Mouse (Mus musculus) limb, embryonic 11.5 days (tissue): ENCODE measurements at regions not wholly inside any gene's neighbourhood (a gene's known extent, or its start where the extent isn't known, plus 50 kb on each side); places are given as distances from the start of the nearest gene placed in this dataset.

Experiments used
- ATAC-seq: fragments of 200-750 bp; cut with Nextera tagmentation; 2 replicates; pipeline ENCODE4 v1.8.0; 2017; ENCODE audit warnings: low read depth; ENCODE audit not compliant: insufficient number of reproducible peaks, low FRiP score, low TSS enrichment
- DNase-seq: peaks from one replicate; pipeline ENCODE4 v3.0.0-alpha.2; 2015; ENCODE audit warnings: low spot score
- H3K27ac ChIP-seq: fragments of 300-500 bp; sonication (generic); replicated peaks from 2 replicates; pipeline ENCODE4 v1.5.1; 2014; ENCODE audit warnings: low read depth, mild to moderate bottlenecking, low read length
- H3K27me3 ChIP-seq: fragments of 300-500 bp; sonication (generic); 2 replicates; pipeline ENCODE4 v1.6.1; 2014; ENCODE audit warnings: mild to moderate bottlenecking, low read length, mixed read lengths; ENCODE audit not compliant: control insufficient read depth, insufficient read depth
- H3K36me3 ChIP-seq: fragments of 300-500 bp; sonication (generic); 2 replicates; pipeline ENCODE4 v1.6.1; 2014; ENCODE audit warnings: mild to moderate bottlenecking, low read length, moderate library complexity, mixed read lengths; ENCODE audit not compliant: control insufficient read depth, insufficient read depth
- H3K4me1 ChIP-seq: fragments of 300-500 bp; sonication (generic); 2 replicates; pipeline ENCODE4 v1.6.1; 2014; ENCODE audit warnings: low read length, mixed read lengths; ENCODE audit not compliant: control insufficient read depth, insufficient read depth
- H3K4me2 ChIP-seq: fragments of 300-500 bp; sonication (generic); 2 replicates; pipeline ENCODE4 v1.6.1; 2014; ENCODE audit warnings: low read depth, mild to moderate bottlenecking, moderate library complexity; ENCODE audit not compliant: severe bottlenecking
- H3K4me3 ChIP-seq: fragments of 300-500 bp; sonication (generic); 2 replicates; pipeline ENCODE4 v1.5.1; 2014; ENCODE audit warnings: low read depth, low read length
- H3K9ac ChIP-seq: fragments of 300-500 bp; sonication (generic); 2 replicates; pipeline ENCODE4 v1.6.1; 2014; ENCODE audit warnings: mild to moderate bottlenecking, low read length
- H3K9me3 ChIP-seq: fragments of 300-500 bp; sonication (generic); 2 replicates; pipeline ENCODE4 v1.6.1; 2016; ENCODE audit warnings: low read length; ENCODE audit not compliant: control insufficient read depth
- WGBS: fragments of 180-500 bp; shearing (Covaris S2); extraction: QIAGEN DNeasy Blood & Tissue Kit; methylation state at CpG from one replicate; pipeline ENCODE4 v1.1.7; 2014; 5-methylcytosine and 5-hydroxymethylcytosine counted together

- Histone ChIP-seq H3K36me3 (no peaks in the 10 kb centered on the region), H3K4me2 (no peak overlapping the region), H3K27ac (no peak overlapping the region), H3K4me3 (no peak overlapping the region), H3K9me3 (no peaks in the 10 kb centered on the region), H3K4me1 (no peaks in the 10 kb centered on the region), H3K27me3 (no peaks in the 10 kb centered on the region), H3K9ac (no peak overlapping the region)
- DNase-seq (no peak), ATAC-seq (no peak)
- 90% methylated on average over 1 of the region's 1 CpGs for WGBS
These were observed 270.0 kb upstream of the Col3a1 start for GRCm38 (mm10) chr1:45041328-45041727.

- Histone ChIP-seq H3K9me3 (no peaks in the 10 kb centered on the region), H3K4me3 (no peak overlapping the region), H3K27ac (no peak overlapping the region), H3K36me3 (no peaks in the 10 kb centered on the region), H3K27me3 (no peaks in the 10 kb centered on the region), H3K9ac (no peak overlapping the region), H3K4me1 (no peaks in the 10 kb centered on the region), H3K4me2 (no peak overlapping the region)
- DNase-seq (no peak), ATAC-seq (no peak)
These were observed 269.5 kb upstream of the Col3a1 start for GRCm38 (mm10) chr1:45041815-45042214.

GRCm38 (mm10) chr1:45043245-45043926, 268.0 kb upstream of the Col3a1 start:
- no peaks in the 10 kb centered on the region for H3K36me3 ChIP-seq
- H3K4me1 ChIP-seq, result no peaks in the 10 kb centered on the region
- H3K27ac ChIP-seq, result peak overlapping the region; percentile 52; the same call in 1 of the 2 replicates
- H3K27me3 ChIP-seq, result no peaks in the 10 kb centered on the region
- peak; percentile 34 for DNase-seq
- no peak overlapping the region for H3K4me2 ChIP-seq
- H3K9ac ChIP-seq, result no peak overlapping the region
- H3K9me3 ChIP-seq, result no peaks in the 10 kb centered on the region
- peak; percentile 92 for ATAC-seq
- H3K4me3 ChIP-seq, result no peak overlapping the region

GRCm38 (mm10) chr1:45090841-45091535, 220.3 kb upstream of the Col3a1 start:
- 85% methylated on average over 10 of the region's 10 CpGs for WGBS
- Histone ChIP-seq H3K27ac (no peak overlapping the region), H3K9ac (no peak overlapping the region), H3K4me3 (no peak overlapping the region), H3K36me3 (no peaks in the 10 kb centered on the region), H3K9me3 (no peaks in the 10 kb centered on the region), H3K4me1 (no peaks in the 10 kb centered on the region), H3K4me2 (no peak overlapping the region), H3K27me3 (no peaks in the 10 kb centered on the region)
- DNase-seq, result no peak
- no peak; the same call in 1 of the 2 replicates for ATAC-seq

GRCm38 (mm10) chr1:45100966-45101365, 210.4 kb upstream of the Col3a1 start:
- no peak overlapping the region for H3K27ac ChIP-seq
- H3K9ac ChIP-seq, result no peak overlapping the region
- H3K4me1 ChIP-seq, result no peaks in the 10 kb centered on the region
- ATAC-seq, result no peak
- H3K4me3 ChIP-seq, result no peak overlapping the region
- H3K4me2 ChIP-seq, result no peak overlapping the region
- H3K9me3 ChIP-seq, result no peaks in the 10 kb centered on the region
- DNase-seq, result no peak
- no peaks in the 10 kb centered on the region for H3K27me3 ChIP-seq
- H3K36me3 ChIP-seq, result no peaks in the 10 kb centered on the region

- Histone ChIP-seq H3K9me3 (no peaks in the 10 kb centered on the region), H3K36me3 (no peaks in the 10 kb centered on the region), H3K4me2 (no peak overlapping the region), H3K4me1 (no peaks in the 10 kb centered on the region), H3K27ac (no peak overlapping the region), H3K4me3 (no peak overlapping the region), H3K27me3 (no peaks in the 10 kb centered on the region), H3K9ac (no peak overlapping the region)
- ATAC-seq (no peak), DNase-seq (no peak)
- WGBS, result 70% methylated on average over 1 of the region's 1 CpGs
These were observed 194.8 kb upstream of the Col3a1 start for GRCm38 (mm10) chr1:45116409-45117144.

- Histone ChIP-seq H3K4me1 (no peaks in the 10 kb centered on the region), H3K4me3 (no peak overlapping the region), H3K36me3 (no peaks in the 10 kb centered on the region), H3K27me3 (no peaks in the 10 kb centered on the region), H3K4me2 (no peak overlapping the region), H3K27ac (no peak overlapping the region), H3K9ac (no peak overlapping the region), H3K9me3 (no peaks in the 10 kb centered on the region)
- no peak for ATAC-seq
- WGBS, result 57% methylated on average over 6 of the region's 7 CpGs
- peak; percentile 24 for DNase-seq
These were observed 176.1 kb upstream of the Col3a1 start for GRCm38 (mm10) chr1:45135152-45135714.

GRCm38 (mm10) chr1:45147019-45147418, 164.3 kb upstream of the Col3a1 start:
- no peak for DNase-seq
- no peak for ATAC-seq
- 44% methylated on average over 2 of the region's 2 CpGs for WGBS

More at GRCm38 (mm10) chr1:45147019-45147418, 164.3 kb upstream of the Col3a1 start:
- H3K4me3 ChIP-seq, result no peak overlapping the region
- no peak overlapping the region for H3K4me2 ChIP-seq
- no peaks in the 10 kb centered on the region for H3K9me3 ChIP-seq
- no peaks in the 10 kb centered on the region for H3K4me1 ChIP-seq
- H3K27me3 ChIP-seq, result no peaks in the 10 kb centered on the region
- H3K36me3 ChIP-seq, result no peaks in the 10 kb centered on the region
- H3K27ac ChIP-seq, result no peak overlapping the region
- no peak overlapping the region for H3K9ac ChIP-seq
